Mouse (Mus musculus) limb, embryonic 11.5 days (tissue): ENCODE results near the gene Ccdc71. TPM values are rescaled to one million over a fixed set of nuclear protein-coding genes. Genes with fewer than 3 reads are reported as not detected.

ENCODE experiments used
- ATAC-seq: fragments of 200-750 bp; cut with Nextera tagmentation; 2 replicates; pipeline ENCODE4 v1.8.0; 2017; ENCODE audit warnings: low read depth; ENCODE audit not compliant: insufficient number of reproducible peaks, low FRiP score, low TSS enrichment
- DNase-seq: peaks from one replicate; pipeline ENCODE4 v3.0.0-alpha.2; 2015; ENCODE audit warnings: low spot score
- H3K27ac ChIP-seq: fragments of 300-500 bp; sonication (generic); replicated peaks from 2 replicates; pipeline ENCODE4 v1.5.1; 2014; ENCODE audit warnings: low read depth, mild to moderate bottlenecking, low read length
- H3K27me3 ChIP-seq: fragments of 300-500 bp; sonication (generic); 2 replicates; pipeline ENCODE4 v1.6.1; 2014; ENCODE audit warnings: mild to moderate bottlenecking, low read length, mixed read lengths; ENCODE audit not compliant: control insufficient read depth, insufficient read depth
- H3K36me3 ChIP-seq: fragments of 300-500 bp; sonication (generic); 2 replicates; pipeline ENCODE4 v1.6.1; 2014; ENCODE audit warnings: mild to moderate bottlenecking, low read length, moderate library complexity, mixed read lengths; ENCODE audit not compliant: control insufficient read depth, insufficient read depth
- H3K4me1 ChIP-seq: fragments of 300-500 bp; sonication (generic); 2 replicates; pipeline ENCODE4 v1.6.1; 2014; ENCODE audit warnings: low read length, mixed read lengths; ENCODE audit not compliant: control insufficient read depth, insufficient read depth
- H3K4me2 ChIP-seq: fragments of 300-500 bp; sonication (generic); 2 replicates; pipeline ENCODE4 v1.6.1; 2014; ENCODE audit warnings: low read depth, mild to moderate bottlenecking, moderate library complexity; ENCODE audit not compliant: severe bottlenecking
- H3K4me3 ChIP-seq: fragments of 300-500 bp; sonication (generic); 2 replicates; pipeline ENCODE4 v1.5.1; 2014; ENCODE audit warnings: low read depth, low read length
- H3K9ac ChIP-seq: fragments of 300-500 bp; sonication (generic); 2 replicates; pipeline ENCODE4 v1.6.1; 2014; ENCODE audit warnings: mild to moderate bottlenecking, low read length
- H3K9me3 ChIP-seq: fragments of 300-500 bp; sonication (generic); 2 replicates; pipeline ENCODE4 v1.6.1; 2016; ENCODE audit warnings: low read length; ENCODE audit not compliant: control insufficient read depth
- WGBS: fragments of 180-500 bp; shearing (Covaris S2); extraction: QIAGEN DNeasy Blood & Tissue Kit; methylation state at CpG from one replicate; pipeline ENCODE4 v1.1.7; 2014; 5-methylcytosine and 5-hydroxymethylcytosine counted together
- polyA plus RNA-seq: library from polyadenylated mRNA; unstranded; fragments of >200 nt; fragmentation: Nextera tagmentation; extraction: Ambion mirVana; gene quantifications from 2 replicates; pipeline ENCODE4 v1.2.1, GENCODE M21; 2014

Gene Ccdc71
- polyA plus RNA-seq, 1 experiment from 2014 or later = 46.0 TPM

DNA sequence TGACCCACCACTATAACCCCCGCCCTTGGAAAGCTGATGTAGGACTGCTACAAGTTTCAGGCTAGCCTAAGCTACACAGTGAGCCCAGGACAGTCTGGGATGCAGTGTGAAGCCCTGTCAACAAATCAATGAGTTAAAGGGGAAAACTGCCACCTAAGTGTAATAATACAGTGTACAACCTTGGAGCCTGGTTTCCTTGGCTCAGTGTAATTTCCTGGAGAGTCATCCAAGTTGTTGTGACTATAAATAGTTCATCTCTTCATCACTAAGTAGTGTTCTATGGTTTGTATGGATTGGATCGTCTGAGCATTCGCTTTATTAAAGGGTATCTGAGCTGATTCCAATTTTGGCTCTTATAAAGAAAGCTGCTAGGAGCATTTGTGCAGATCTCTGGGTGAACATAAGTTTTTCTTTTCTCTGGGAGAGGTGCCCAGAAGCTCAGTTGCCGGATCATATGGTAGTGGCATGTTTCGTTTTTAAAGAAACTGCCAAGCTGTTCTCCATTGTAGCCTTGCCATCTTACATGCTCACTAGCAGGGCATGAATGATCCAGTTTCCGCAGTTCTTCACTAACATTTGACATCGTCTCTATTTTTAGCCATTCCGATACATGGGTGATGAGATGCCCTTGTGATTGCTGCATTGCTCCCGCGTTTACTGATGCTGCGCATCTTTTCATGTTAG, 18.9 kb upstream of the Ccdc71 start:
- no peaks in the 10 kb centered on the region for H3K4me1 ChIP-seq
- DNase-seq (no peak), ATAC-seq (no peak)
- WGBS = 93% methylated on average over 11 of the region's 11 CpGs
- no peaks in the 10 kb centered on the region for H3K36me3 ChIP-seq
- H3K4me3 ChIP-seq = no peak overlapping the region
- no peak overlapping the region for H3K4me2 ChIP-seq
- H3K27ac ChIP-seq = no peak overlapping the region
- H3K9ac ChIP-seq = no peak overlapping the region
- H3K27me3 ChIP-seq = no peaks in the 10 kb centered on the region
- no peaks in the 10 kb centered on the region for H3K9me3 ChIP-seq

DNA sequence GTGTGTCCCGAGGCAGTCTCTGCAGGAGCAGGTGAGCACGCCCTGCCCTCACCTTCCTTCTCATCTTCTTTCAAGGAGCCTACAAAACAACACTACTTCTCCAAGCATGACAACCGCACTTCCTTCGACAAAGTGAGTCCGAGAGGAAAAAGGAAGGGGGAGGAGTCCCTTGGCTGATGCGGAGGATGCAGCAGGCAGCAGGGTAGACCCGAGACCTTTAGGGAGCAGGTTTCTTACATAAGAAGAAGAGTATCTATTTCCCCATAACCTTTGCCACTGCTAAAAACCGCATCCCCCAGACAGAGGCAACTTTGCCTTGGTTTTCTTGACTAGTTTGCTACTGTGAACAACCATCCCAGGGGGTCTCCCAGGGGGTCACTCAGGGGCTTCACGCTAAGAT, 15.2 kb upstream of the Ccdc71 start:
- 67% methylated on average over 9 of the region's 9 CpGs for WGBS
- ATAC-seq = no peak
- no peak overlapping the region for H3K4me3 ChIP-seq
- no peak for DNase-seq
- H3K36me3 ChIP-seq = no peaks in the 10 kb centered on the region
- peaks cover 6% of the 10 kb centered on the region for H3K4me1 ChIP-seq
- no peaks in the 10 kb centered on the region for H3K27me3 ChIP-seq
- no peak overlapping the region for H3K9ac ChIP-seq
- no peaks in the 10 kb centered on the region for H3K9me3 ChIP-seq
- H3K4me2 ChIP-seq = no peak overlapping the region
- no peak overlapping the region for H3K27ac ChIP-seq

GRCm38 (mm10) chr9:108449860-108450259, 10.5 kb upstream of the Ccdc71 start:
- ATAC-seq = no peak
- Histone ChIP-seq H3K4me3 (no peak overlapping the region), H3K27me3 (no peaks in the 10 kb centered on the region), H3K4me2 (peak overlapping the region; percentile 17; the same call in 1 of the 2 replicates), H3K4me1 (peaks cover 19% of the 10 kb centered on the region), H3K27ac (no peak overlapping the region; the same call in 1 of the 2 replicates), H3K36me3 (no peaks in the 10 kb centered on the region), H3K9ac (no peak overlapping the region), H3K9me3 (no peaks in the 10 kb centered on the region)
- DNase-seq = peak; percentile 66
- WGBS = 57% methylated on average over 4 of the region's 4 CpGs

DNA sequence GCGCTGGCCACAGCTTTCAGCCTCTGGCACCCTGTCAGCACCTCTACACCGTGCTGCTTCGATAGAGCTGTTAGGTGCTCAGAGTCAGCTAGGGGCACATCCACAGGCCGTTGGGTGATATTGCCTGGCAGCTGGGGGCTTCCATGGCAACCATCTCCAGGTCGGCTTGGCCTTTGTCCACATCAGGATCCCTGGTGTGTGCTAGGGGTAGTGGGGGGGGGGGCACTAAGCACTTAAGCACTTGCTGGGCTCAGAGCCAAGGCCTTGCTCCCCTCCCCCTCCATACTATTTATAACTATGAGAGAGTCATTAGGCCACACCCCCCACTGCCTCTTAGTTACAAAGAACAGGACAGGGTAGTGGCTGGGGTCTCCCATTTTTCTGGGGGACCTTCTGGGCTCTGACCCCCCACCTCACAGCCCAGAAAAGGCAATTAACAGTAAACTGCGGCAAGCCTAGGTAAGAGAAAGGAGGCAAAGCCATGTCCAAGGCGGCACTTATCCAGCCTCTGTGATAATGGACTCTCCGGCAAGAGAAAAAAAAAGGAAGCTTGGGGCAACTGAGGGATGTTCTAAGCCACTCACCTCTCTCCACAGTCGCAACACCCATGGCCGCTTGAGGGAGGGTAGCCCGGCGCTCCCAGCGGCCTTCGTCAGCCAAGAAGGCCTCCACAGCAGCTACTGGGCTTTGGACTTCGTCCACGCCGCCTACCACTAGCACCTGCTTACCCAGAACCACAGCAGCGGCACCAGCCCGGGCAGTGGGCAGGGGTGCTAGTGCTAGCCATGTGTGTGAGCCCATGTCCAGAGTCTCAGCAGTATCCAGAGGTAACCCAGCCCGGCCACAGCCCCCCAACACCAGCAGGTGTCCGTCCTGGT, 9.8 kb upstream of the Ccdc71 start:
- Histone ChIP-seq H3K4me2 (peak overlapping the region; percentile 95; the same call in 1 of the 2 replicates), H3K27ac (no peak overlapping the region; the same call in 1 of the 2 replicates), H3K4me3 (no peak overlapping the region), H3K36me3 (no peaks in the 10 kb centered on the region), H3K27me3 (no peaks in the 10 kb centered on the region), H3K9me3 (no peaks in the 10 kb centered on the region), H3K4me1 (peaks cover 19% of the 10 kb centered on the region), H3K9ac (peak overlapping the region; percentile 17; the same call in 1 of the 2 replicates)
- WGBS = 77% methylated on average over 21 of the region's 21 CpGs
- DNase-seq (no peak), ATAC-seq (peak; percentile 11)

DNA sequence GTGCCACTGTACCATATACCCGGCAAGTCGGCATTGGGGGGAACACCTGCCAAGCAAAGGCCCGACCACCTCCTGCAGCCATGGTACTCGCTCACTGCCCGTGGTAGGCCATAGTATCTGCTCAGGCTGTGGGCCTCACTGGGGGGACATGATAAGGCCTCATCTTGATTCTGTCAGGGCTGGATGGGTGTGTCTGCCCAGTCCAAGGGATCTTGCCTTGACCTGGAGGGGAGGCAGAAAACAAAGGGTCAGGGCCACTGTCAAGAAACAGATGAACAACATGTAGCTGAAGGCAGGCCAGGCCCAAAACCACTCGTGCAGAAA, 9.2 kb upstream of the Ccdc71 start:
- ATAC-seq (no peak), DNase-seq (no peak)
- peak overlapping the region; percentile 95 for H3K4me2 ChIP-seq
- no peaks in the 10 kb centered on the region for H3K27me3 ChIP-seq
- peak overlapping the region; percentile 17; the same call in 1 of the 2 replicates for H3K9ac ChIP-seq
- peaks cover 19% of the 10 kb centered on the region for H3K4me1 ChIP-seq
- no peaks in the 10 kb centered on the region for H3K36me3 ChIP-seq
- WGBS = 89% methylated on average over 6 of the region's 6 CpGs
- no peak overlapping the region for H3K27ac ChIP-seq
- peak overlapping the region; percentile 50; the same call in 1 of the 2 replicates for H3K4me3 ChIP-seq
- no peaks in the 10 kb centered on the region for H3K9me3 ChIP-seq

- DNase-seq (no peak), ATAC-seq (0 out of 2 replicates have a peak, but pooled peaks have one; percentile 1)
- Histone ChIP-seq H3K4me3 (peak overlapping the region; percentile 50), H3K9me3 (no peaks in the 10 kb centered on the region), H3K4me1 (peaks cover 19% of the 10 kb centered on the region), H3K27me3 (no peaks in the 10 kb centered on the region), H3K9ac (peak overlapping the region; percentile 67), H3K4me2 (peak overlapping the region; percentile 95), H3K36me3 (no peaks in the 10 kb centered on the region), H3K27ac (no peak overlapping the region)
- 50% methylated on average over 6 of the region's 6 CpGs for WGBS
These were observed 8.7 kb upstream of the Ccdc71 start for GRCm38 (mm10) chr9:108451519-108452160.

DNA sequence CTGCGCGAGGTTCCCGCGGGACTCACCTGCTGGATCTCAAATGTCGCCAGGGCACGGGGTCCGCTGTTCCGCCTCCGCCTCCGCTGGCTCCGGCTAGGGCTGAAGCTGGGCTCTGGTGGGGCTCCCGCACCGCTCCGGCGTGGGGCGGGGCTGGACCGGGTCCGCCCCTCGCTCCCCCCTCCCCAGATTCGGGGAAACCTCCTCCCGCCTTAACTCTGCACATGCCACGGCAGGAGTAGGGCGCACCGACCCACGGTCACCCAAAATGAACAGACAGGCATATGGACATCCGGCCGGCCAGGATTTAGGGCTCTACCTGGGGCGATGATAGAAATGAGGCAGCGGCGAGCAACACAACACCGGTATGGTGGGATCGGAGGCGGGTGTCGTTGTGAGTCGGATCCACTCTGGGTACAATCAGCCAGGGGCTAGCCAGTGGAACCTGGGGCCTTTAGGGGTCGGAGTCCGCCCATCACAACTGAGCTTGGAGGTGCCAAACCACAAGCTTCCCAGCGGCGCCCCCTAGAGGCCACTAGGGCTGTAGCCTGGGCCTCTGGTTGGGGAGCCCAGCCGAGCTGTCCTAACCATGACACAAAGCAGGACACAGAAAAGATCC, 7.9 kb upstream of the Ccdc71 start:
- no peaks in the 10 kb centered on the region for H3K9me3 ChIP-seq
- peak; percentile 97 for DNase-seq

GRCm38 (mm10) chr9:108452911-108453310, 7.4 kb upstream of the Ccdc71 start:
- no peak; the same call in 1 of the 2 replicates for ATAC-seq
- no peaks in the 10 kb centered on the region for H3K36me3 ChIP-seq
- WGBS = 54% methylated on average over 6 of the region's 6 CpGs

More for the DNA sequence above, 7.9 kb upstream of the Ccdc71 start:
- peak; percentile 85 for ATAC-seq
- H3K4me1 ChIP-seq = peaks cover 19% of the 10 kb centered on the region
- peak overlapping the region; percentile 95 for H3K4me2 ChIP-seq
- H3K9ac ChIP-seq = peak overlapping the region; percentile 67
- H3K27ac ChIP-seq = no peak overlapping the region
- peak overlapping the region; percentile 50 for H3K4me3 ChIP-seq
- no peaks in the 10 kb centered on the region for H3K27me3 ChIP-seq
- WGBS = under 1% methylated on average over 40 of the region's 40 CpGs
- no peaks in the 10 kb centered on the region for H3K36me3 ChIP-seq

More at GRCm38 (mm10) chr9:108452911-108453310, 7.4 kb upstream of the Ccdc71 start:
- no peak for DNase-seq
- peaks cover 19% of the 10 kb centered on the region for H3K4me1 ChIP-seq
- peak overlapping the region; percentile 50 for H3K4me3 ChIP-seq
- no peaks in the 10 kb centered on the region for H3K27me3 ChIP-seq
- H3K4me2 ChIP-seq = peak overlapping the region; percentile 95
- H3K27ac ChIP-seq = no peak overlapping the region
- H3K9me3 ChIP-seq = no peaks in the 10 kb centered on the region
- peak overlapping the region; percentile 67 for H3K9ac ChIP-seq
